Mouse (Mus musculus) midbrain, embryonic 16.5 days (tissue): ENCODE data around the gene Cd28. TPM values are rescaled to one million over a fixed set of nuclear protein-coding genes. Genes with fewer than 3 reads are reported as not detected.

Experiments used
- ATAC-seq: fragments of 200-750 bp; cut with Nextera tagmentation; 2 replicates; pipeline ENCODE4 v1.8.0; 2017; ENCODE audit warnings: moderate TSS enrichment
- H3K27ac ChIP-seq: fragments of 300-500 bp; sonication (generic); 2 replicates; pipeline ENCODE4 v1.5.1; 2014; ENCODE audit warnings: mild to moderate bottlenecking, low read length, mixed read lengths
- H3K27me3 ChIP-seq: fragments of 300-500 bp; sonication (generic); 2 replicates; pipeline ENCODE4 v1.6.1; 2014; ENCODE audit warnings: low read depth, low read length, mixed read lengths; ENCODE audit not compliant: control insufficient read depth, insufficient read depth
- H3K36me3 ChIP-seq: fragments of 300-500 bp; sonication (generic); 2 replicates; pipeline ENCODE4 v1.6.1; 2014; ENCODE audit warnings: mild to moderate bottlenecking, low read length, moderate library complexity, mixed read lengths; ENCODE audit not compliant: control insufficient read depth, insufficient read depth
- H3K4me1 ChIP-seq: fragments of 300-500 bp; sonication (generic); 2 replicates; pipeline ENCODE4 v1.6.1; 2014; ENCODE audit warnings: mild to moderate bottlenecking, low read length, mixed read lengths; ENCODE audit not compliant: control insufficient read depth, insufficient read depth
- H3K4me2 ChIP-seq: fragments of 300-500 bp; sonication (generic); 2 replicates; pipeline ENCODE4 v1.6.1; 2014; ENCODE audit warnings: mild to moderate bottlenecking, low read length, mixed read lengths
- H3K4me3 ChIP-seq: fragments of 300-500 bp; sonication (generic); 2 replicates; pipeline ENCODE4 v1.5.1; 2014; ENCODE audit warnings: low read depth, mild to moderate bottlenecking, low read length, moderate library complexity, mixed read lengths
- H3K9ac ChIP-seq: fragments of 300-500 bp; sonication (generic); 2 replicates; pipeline ENCODE4 v1.6.1; 2014; ENCODE audit warnings: low read depth, low read length, mixed read lengths
- H3K9me3 ChIP-seq: fragments of 300-500 bp; sonication (generic); replicated peaks from 2 replicates; pipeline ENCODE4 v1.6.1; 2014; ENCODE audit warnings: mild to moderate bottlenecking, low read length, mixed read lengths; ENCODE audit not compliant: control insufficient read depth, poor library complexity, severe bottlenecking
- WGBS: fragments of 180-500 bp; shearing (Covaris S2); extraction: QIAGEN DNeasy Blood & Tissue Kit; methylation state at CpG from one replicate; pipeline ENCODE4 v1.1.7; 2014; 5-methylcytosine and 5-hydroxymethylcytosine counted together
- polyA plus RNA-seq: library from polyadenylated mRNA; unstranded; fragments of >200 nt; fragmentation: Nextera tagmentation; extraction: Ambion mirVana; gene quantifications from 2 replicates; pipeline ENCODE4 v1.2.1, GENCODE M21; 2015

Gene Cd28
- polyA plus RNA-seq, 1 experiment from 2014 or later: 0.11 TPM

GRCm38 (mm10) chr1:60746856-60747255, 30.3 kb downstream of the Cd28 start:
- Histone ChIP-seq H3K27me3 (no peaks in the 10 kb centered on the region), H3K27ac (no peak overlapping the region), H3K4me1 (no peaks in the 10 kb centered on the region), H3K36me3 (no peaks in the 10 kb centered on the region), H3K9me3 (no peaks in the 10 kb centered on the region), H3K9ac (no peak overlapping the region), H3K4me2 (no peak overlapping the region), H3K4me3 (no peak overlapping the region)
- ATAC-seq: no peak
- 92% methylated on average over 5 of the region's 5 CpGs for whole genome bisulfite sequencing

- ATAC-seq: no peak
- Histone ChIP-seq H3K9me3 (no peaks in the 10 kb centered on the region), H3K4me3 (no peak overlapping the region), H3K4me1 (no peaks in the 10 kb centered on the region), H3K4me2 (no peak overlapping the region), H3K27me3 (no peaks in the 10 kb centered on the region), H3K36me3 (no peaks in the 10 kb centered on the region), H3K9ac (no peak overlapping the region), H3K27ac (no peak overlapping the region)
- WGBS: 89% methylated on average over 1 of the region's 1 CpGs
Measured at GRCm38 (mm10) chr1:60748286-60748685, 31.7 kb downstream of the Cd28 start.

DNA sequence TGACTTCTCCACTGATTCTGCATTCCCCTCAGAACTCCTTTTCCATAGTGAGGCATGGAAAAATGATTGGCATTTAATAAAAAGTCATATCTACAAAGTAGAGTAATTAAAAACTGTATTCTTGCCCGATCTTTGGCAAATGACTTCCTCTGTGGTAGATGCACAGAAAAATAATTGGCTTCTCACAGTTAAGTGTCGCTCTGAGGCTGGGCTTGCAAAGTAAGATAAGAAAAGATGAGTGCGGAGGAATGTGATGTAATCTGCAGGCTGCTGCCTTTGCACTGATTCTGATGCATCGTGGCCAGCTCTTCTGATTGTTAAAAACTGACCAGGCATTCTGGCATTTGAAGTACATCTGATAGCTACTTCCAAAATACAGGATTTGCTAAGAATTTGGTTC, 32.3 kb downstream of the Cd28 start:
- Histone ChIP-seq H3K4me1 (no peaks in the 10 kb centered on the region), H3K27me3 (no peaks in the 10 kb centered on the region), H3K9me3 (no peaks in the 10 kb centered on the region), H3K4me3 (no peak overlapping the region), H3K4me2 (no peak overlapping the region), H3K27ac (no peak overlapping the region), H3K36me3 (no peaks in the 10 kb centered on the region), H3K9ac (no peak overlapping the region)
- 82% methylated on average over 4 of the region's 4 CpGs for WGBS
- ATAC-seq: no peak

DNA sequence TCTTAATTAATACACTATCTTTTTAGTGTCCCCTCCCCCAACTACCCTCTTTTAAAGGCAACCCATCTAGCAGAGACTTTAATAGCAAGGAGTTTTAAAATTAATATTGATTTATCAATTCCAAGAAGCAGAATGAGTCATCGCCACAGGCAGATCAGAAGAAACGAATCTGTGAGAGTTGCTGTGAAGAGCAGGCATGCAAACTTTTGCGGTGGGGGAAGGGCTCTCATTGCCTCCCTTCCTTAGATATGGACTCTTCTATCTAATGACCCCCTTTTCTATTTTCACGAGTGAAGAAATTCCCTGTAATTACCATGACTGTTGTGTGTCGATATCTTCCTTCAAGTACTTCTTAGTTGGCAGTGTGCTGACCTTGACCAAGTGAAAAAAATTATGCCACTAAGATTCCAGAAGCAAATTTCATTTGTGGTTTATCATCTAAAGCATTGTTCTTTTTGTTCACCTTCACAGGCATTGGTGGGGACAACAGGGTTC, 32.8 kb downstream of the Cd28 start:
- 82% methylated on average over 5 of the region's 5 CpGs for WGBS

GRCm38 (mm10) chr1:60750201-60750765, 33.7 kb downstream of the Cd28 start:
- 87% methylated on average over 6 of the region's 6 CpGs for WGBS

More for the DNA sequence above, 32.8 kb downstream of the Cd28 start:
- no peaks in the 10 kb centered on the region for H3K9me3 ChIP-seq
- H3K4me3 ChIP-seq: no peak overlapping the region
- no peak overlapping the region for H3K27ac ChIP-seq
- H3K36me3 ChIP-seq: no peaks in the 10 kb centered on the region
- no peak for ATAC-seq
- no peaks in the 10 kb centered on the region for H3K4me1 ChIP-seq
- no peak overlapping the region for H3K4me2 ChIP-seq
- no peaks in the 10 kb centered on the region for H3K27me3 ChIP-seq
- H3K9ac ChIP-seq: no peak overlapping the region

GRCm38 (mm10) chr1:60751011-60751410, 34.4 kb downstream of the Cd28 start:
- H3K4me1 ChIP-seq: no peaks in the 10 kb centered on the region
- H3K4me3 ChIP-seq: no peak overlapping the region
- no peak overlapping the region for H3K27ac ChIP-seq
- WGBS: 92% methylated on average over 4 of the region's 4 CpGs
- no peak for ATAC-seq
- no peak overlapping the region for H3K9ac ChIP-seq
- no peaks in the 10 kb centered on the region for H3K36me3 ChIP-seq
- no peak overlapping the region for H3K4me2 ChIP-seq
- no peaks in the 10 kb centered on the region for H3K27me3 ChIP-seq
- H3K9me3 ChIP-seq: no peaks in the 10 kb centered on the region

More at GRCm38 (mm10) chr1:60750201-60750765, 33.7 kb downstream of the Cd28 start:
- Histone ChIP-seq H3K9ac (no peak overlapping the region), H3K27me3 (no peaks in the 10 kb centered on the region), H3K4me3 (no peak overlapping the region), H3K27ac (no peak overlapping the region), H3K4me2 (no peak overlapping the region), H3K4me1 (no peaks in the 10 kb centered on the region), H3K9me3 (no peaks in the 10 kb centered on the region), H3K36me3 (no peaks in the 10 kb centered on the region)
- ATAC-seq: no peak

- ATAC-seq: no peak
- WGBS: 91% methylated on average over 1 of the region's 1 CpGs
- no peak overlapping the region for H3K9ac ChIP-seq
- no peak overlapping the region for H3K27ac ChIP-seq
- no peaks in the 10 kb centered on the region for H3K36me3 ChIP-seq
- H3K4me1 ChIP-seq: no peaks in the 10 kb centered on the region
- H3K4me3 ChIP-seq: no peak overlapping the region
- H3K4me2 ChIP-seq: no peak overlapping the region
- no peaks in the 10 kb centered on the region for H3K27me3 ChIP-seq
- no peaks in the 10 kb centered on the region for H3K9me3 ChIP-seq
Measured at GRCm38 (mm10) chr1:60752986-60753385, 36.4 kb downstream of the Cd28 start.

DNA sequence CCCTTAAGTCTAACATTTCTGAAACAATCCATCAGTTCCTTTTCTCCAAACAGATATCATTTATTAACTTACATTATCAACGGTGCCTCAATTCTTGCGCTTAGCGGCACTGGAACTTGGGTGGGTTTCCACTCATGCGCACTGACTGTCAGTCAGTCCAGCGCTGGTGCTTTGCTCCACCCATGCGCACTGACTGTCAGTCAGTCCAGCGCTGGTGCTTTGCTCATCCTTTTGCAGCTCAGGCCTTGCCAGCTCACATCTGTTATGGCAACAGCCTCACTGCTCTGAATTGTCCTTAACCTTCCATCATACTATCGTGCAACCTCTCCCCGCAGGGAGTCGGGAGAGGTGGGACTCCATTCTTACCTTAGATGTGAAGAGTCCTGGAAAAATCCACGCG, 37.4 kb downstream of the Cd28 start:
- no peaks in the 10 kb centered on the region for H3K36me3 ChIP-seq
- no peaks in the 10 kb centered on the region for H3K27me3 ChIP-seq
- H3K9me3 ChIP-seq: no peaks in the 10 kb centered on the region
- no peaks in the 10 kb centered on the region for H3K4me1 ChIP-seq
- 95% methylated on average over 12 of the region's 12 CpGs for WGBS
- ATAC-seq: no peak
- no peak overlapping the region for H3K4me3 ChIP-seq
- no peak overlapping the region for H3K9ac ChIP-seq
- H3K27ac ChIP-seq: no peak overlapping the region
- H3K4me2 ChIP-seq: no peak overlapping the region

DNA sequence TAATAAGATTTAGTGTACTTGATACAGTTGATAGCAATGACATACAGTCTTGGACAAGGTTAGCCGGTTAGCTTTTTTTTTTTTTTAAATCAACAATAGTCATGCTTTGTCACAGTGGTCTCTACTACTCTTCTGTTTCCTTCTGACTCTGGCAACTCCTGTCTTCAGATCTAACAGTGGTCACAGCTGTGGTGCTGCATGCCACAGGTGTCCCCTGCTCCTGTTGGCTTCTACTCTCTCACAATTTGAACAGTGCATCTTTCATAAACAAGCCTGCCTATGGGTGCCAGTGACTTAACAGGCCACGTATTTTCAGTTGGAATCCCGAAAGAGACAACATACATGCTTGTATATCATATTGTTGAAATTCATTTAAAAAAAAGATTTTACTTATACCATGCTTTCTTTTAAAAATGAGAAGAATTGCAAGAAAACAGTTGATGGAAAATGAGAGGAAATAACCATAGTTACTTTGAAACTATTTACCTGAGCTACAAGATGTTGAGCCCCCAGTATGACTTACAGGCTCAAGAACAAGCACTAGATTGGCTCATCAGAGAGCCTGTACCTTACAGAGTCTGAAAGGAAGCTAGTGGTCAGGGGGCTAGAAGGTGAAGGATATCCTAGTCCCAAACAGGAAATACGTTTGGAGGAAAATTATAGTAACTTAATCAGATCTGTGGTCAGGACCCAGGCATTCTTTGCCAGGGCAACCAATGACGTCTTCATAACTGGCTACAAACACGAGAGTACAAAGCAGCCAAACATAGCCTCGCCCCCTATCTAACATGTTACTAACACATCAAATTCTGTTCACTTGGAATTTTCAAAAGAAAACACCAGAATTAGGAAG, 39.0 kb downstream of the Cd28 start:
- 86% methylated on average over 7 of the region's 7 CpGs for WGBS

More for the DNA sequence above, 39.0 kb downstream of the Cd28 start:
- H3K4me1 ChIP-seq: no peaks in the 10 kb centered on the region
- no peak overlapping the region for H3K27ac ChIP-seq
- H3K9ac ChIP-seq: no peak overlapping the region
- H3K27me3 ChIP-seq: no peaks in the 10 kb centered on the region
- H3K36me3 ChIP-seq: no peaks in the 10 kb centered on the region
- ATAC-seq: no peak
- no peak overlapping the region for H3K4me2 ChIP-seq
- H3K9me3 ChIP-seq: no peaks in the 10 kb centered on the region
- H3K4me3 ChIP-seq: no peak overlapping the region
